Mouse (Mus musculus) embryonic fibroblast, embryonic 13.5 days (primary cell): ENCODE data around the gene Tcf7.

Source experiments
- CTCF ChIP-seq: IDR thresholded peaks from 2 replicates; pipeline ENCODE4 v1.5.1; 2011; ENCODE audit warnings: mild to moderate bottlenecking, control low read depth, low read length, moderate library complexity, borderline replicate concordance; ENCODE audit not compliant: insufficient read depth
- POLR2A ChIP-seq: IDR thresholded peaks from 2 replicates; pipeline ENCODE4 v1.6.1; 2011; ENCODE audit warnings: low read depth, mild to moderate bottlenecking, control low read depth, low read length, moderate library complexity

GRCm38 (mm10) chr11:52269841-52270240 is 13.0 kb downstream of the Tcf7 start:
- TF ChIP-seq POLR2A (no peak), CTCF (no peak)
